Mouse (Mus musculus): ENCODE data around the gene Fam162a.

DNA sequence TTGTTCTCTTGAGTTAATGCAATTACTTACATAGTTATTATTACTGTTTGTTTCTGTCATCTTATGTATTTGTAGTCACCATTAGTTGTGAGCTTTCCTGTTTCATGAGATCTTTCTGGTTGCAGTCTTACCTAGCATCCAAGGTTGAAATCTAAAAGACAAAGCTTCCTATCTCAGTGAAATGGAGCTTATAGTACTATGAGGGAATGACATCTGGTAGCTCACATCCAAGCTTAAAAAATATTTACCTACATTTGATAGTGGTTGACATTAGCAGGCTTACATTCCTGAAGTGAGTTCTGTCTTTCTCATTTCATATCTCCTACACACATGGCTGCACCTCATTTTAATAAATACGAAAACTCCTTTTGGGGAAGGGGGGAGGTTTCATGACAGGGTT, 55.1 kb downstream of the Fam162a start:
- TF ChIP-seq UBTF (IDR thresholded peaks at IDR 0.05; ENCODE audit: borderline replicate concordance, insufficient read depth, low read depth, low read length) (no peak), POLR2AphosphoS2 (IDR thresholded peaks at IDR 0.05; ENCODE audit: low read length) (no peak), CTCF (IDR thresholded peaks at IDR 0.05 in 2 of 3, conservative IDR thresholded peaks at IDR 0.05 in 1 of 3; ENCODE audit: control insufficient read depth in 1 of 3, insufficient read depth in 1 of 3, low read depth in 2 of 3, low read length in 3 of 3, poor library complexity in 1 of 3, severe bottlenecking in 1 of 3) (no peak), RCOR1 (IDR thresholded peaks at IDR 0.05; ENCODE audit: low read depth, low read length) (no peak), POLR2A (IDR thresholded peaks at IDR 0.05; ENCODE audit: control insufficient read depth in 1 of 2, insufficient read depth in 1 of 2, low read depth in 1 of 2, low read length in 2 of 2, poor library complexity in 1 of 2) (no peak), ZC3H11A (IDR thresholded peaks at IDR 0.05; ENCODE audit: low read depth, low read length) (no peak), HCFC1 (IDR thresholded peaks at IDR 0.05; ENCODE audit: low read depth, low read length) (no peak), EP300 (IDR thresholded peaks at IDR 0.05; ENCODE audit: low read depth in 1 of 2, low read length in 2 of 2) (no peak), TCF12 (IDR thresholded peaks at IDR 0.05; ENCODE audit: low read depth, low read length) (no peak), JUND (IDR thresholded peaks at IDR 0.05; ENCODE audit: low read depth, low read length) (no peak), GATA1 (IDR thresholded peaks at IDR 0.05; ENCODE audit: low read depth, low read length) (no peak), MEF2A (IDR thresholded peaks at IDR 0.05; ENCODE audit: extremely low read depth, insufficient replicate concordance, low read depth, low read length, poor library complexity, severe bottlenecking) (no peak)
